Mouse (Mus musculus): ENCODE data around the gene B230217C12Rik. TPM values are rescaled to one million over a fixed set of nuclear protein-coding genes. Genes with fewer than 3 reads are reported as not detected.

Gene B230217C12Rik
- polyA plus RNA-seq, 1 experiment from 2014 or later: 5.5 TPM

GRCm38 (mm10) chr11:97842001-97842400, 1.4 kb downstream of the B230217C12Rik start:
- Histone ChIP-seq H3K4me2 (ENCODE audit: low read length) (peak overlapping the region; percentile 74; the same call in 1 of the 2 replicates), H3K27me3 (ENCODE audit: control insufficient read depth, insufficient read depth, low read length) (no peaks in the 10 kb centered on the region), H3K4me3 (ENCODE audit: control insufficient read depth in 1 of 2, insufficient read depth in 1 of 2, low read depth in 1 of 2, low read length in 2 of 2) (no peak overlapping the region), H3K9me3 (ENCODE audit: control insufficient read depth, low read length) (no peaks in the 10 kb centered on the region), H3K4me1 (ENCODE audit: control insufficient read depth in 2 of 2, insufficient read depth in 2 of 2, low read length in 2 of 2) (peaks cover 0 to 9% of the 10 kb centered on the region in 2 experiments; a peak in 2 of 4 replicates), H3K9ac (ENCODE audit: low read length) (no peak overlapping the region), H3K36me3 (ENCODE audit: control insufficient read depth, insufficient read depth, low read length) (peaks cover 15% of the 10 kb centered on the region; the same call in 1 of the 2 replicates), H3K27ac (replicated peaks in 1 of 2; ENCODE audit: control insufficient read depth in 1 of 2, insufficient read depth in 1 of 2, low read depth in 2 of 2, low read length in 2 of 2) (no peak overlapping the region)
- ATAC-seq (ENCODE audit: insufficient number of reproducible peaks, insufficient read depth, low FRiP score, low read depth): no peak
- WGBS: 68% methylated on average over 4 of the region's 4 CpGs

DNA sequence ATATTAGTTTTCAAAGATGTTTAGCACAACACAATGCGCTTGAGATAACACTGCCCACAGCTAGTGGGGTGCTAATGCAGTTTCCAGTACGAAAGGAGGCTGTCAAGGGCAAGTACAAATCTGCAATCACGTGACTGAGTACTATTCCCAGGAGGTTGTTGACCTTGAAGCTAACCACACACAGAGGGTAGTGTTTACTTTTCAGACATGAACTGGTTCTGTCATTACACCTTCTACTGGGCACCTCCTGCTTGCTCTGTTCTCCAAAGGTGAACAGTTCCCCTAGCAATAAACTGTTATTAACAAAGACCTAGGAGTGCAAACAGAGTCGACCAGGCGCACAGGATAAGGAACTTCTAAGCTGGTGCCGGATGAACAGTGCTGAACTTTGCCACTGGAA, 9.8 kb downstream of the B230217C12Rik start:
- H3K4me3 ChIP-seq (ENCODE audit: control insufficient read depth in 1 of 2, insufficient read depth in 1 of 2, low read depth in 1 of 2, low read length in 2 of 2): no peak overlapping the region
- 45% methylated on average over 6 of the region's 6 CpGs for WGBS
- H3K4me2 ChIP-seq (ENCODE audit: low read length): no peak overlapping the region
- H3K36me3 ChIP-seq (ENCODE audit: control insufficient read depth, insufficient read depth, low read length): no peaks in the 10 kb centered on the region
- ATAC-seq (ENCODE audit: insufficient number of reproducible peaks, insufficient read depth, low FRiP score, low read depth): no peak
- peak overlapping the region; percentile 48 to 81 for H3K27ac ChIP-seq (replicated peaks in 1 of 2; ENCODE audit: control insufficient read depth in 1 of 2, insufficient read depth in 1 of 2, low read depth in 2 of 2, low read length in 2 of 2)
- H3K27me3 ChIP-seq (ENCODE audit: control insufficient read depth, insufficient read depth, low read length): no peaks in the 10 kb centered on the region
- H3K4me1 ChIP-seq (ENCODE audit: control insufficient read depth in 2 of 2, insufficient read depth in 2 of 2, low read length in 2 of 2): peaks cover 3% of the 10 kb centered on the region in 2 experiments; a peak in 1 of 4 replicates
- H3K9ac ChIP-seq (ENCODE audit: low read length): no peak overlapping the region
- no peaks in the 10 kb centered on the region for H3K9me3 ChIP-seq (ENCODE audit: control insufficient read depth, low read length)

DNA sequence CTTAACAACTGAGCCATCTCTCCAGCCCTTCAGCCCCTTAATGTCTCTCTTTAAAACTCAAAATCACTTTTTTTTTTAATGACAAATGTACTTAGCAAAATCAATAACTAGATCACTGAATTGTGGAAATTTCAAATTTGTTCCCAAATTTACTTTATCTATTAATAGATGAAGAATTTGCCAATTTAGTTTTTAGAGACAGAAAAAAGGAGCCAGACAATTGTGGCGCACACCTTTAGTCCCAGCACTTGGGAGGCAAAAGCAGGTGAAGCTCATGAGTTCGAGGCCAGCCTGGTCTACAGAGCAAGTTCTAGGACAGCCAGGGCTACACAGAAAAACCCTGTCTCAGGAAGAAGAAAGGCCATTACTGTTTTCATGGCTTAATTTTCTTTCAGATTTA, 11.0 kb downstream of the B230217C12Rik start:
- Histone ChIP-seq H3K4me1 (ENCODE audit: control insufficient read depth in 2 of 2, insufficient read depth in 2 of 2, low read length in 2 of 2) (peaks cover 3% of the 10 kb centered on the region in 2 experiments; a peak in 1 of 4 replicates), H3K27me3 (ENCODE audit: control insufficient read depth, insufficient read depth, low read length) (no peaks in the 10 kb centered on the region), H3K27ac (replicated peaks in 1 of 2; ENCODE audit: control insufficient read depth in 1 of 2, insufficient read depth in 1 of 2, low read depth in 2 of 2, low read length in 2 of 2) (no peak overlapping the region), H3K36me3 (ENCODE audit: control insufficient read depth, insufficient read depth, low read length) (no peaks in the 10 kb centered on the region), H3K4me2 (ENCODE audit: low read length) (no peak overlapping the region), H3K9me3 (ENCODE audit: control insufficient read depth, low read length) (no peaks in the 10 kb centered on the region), H3K9ac (ENCODE audit: low read length) (no peak overlapping the region), H3K4me3 (ENCODE audit: control insufficient read depth in 1 of 2, insufficient read depth in 1 of 2, low read depth in 1 of 2, low read length in 2 of 2) (no peak overlapping the region)
- 90% methylated on average over 2 of the region's 2 CpGs for WGBS
- no peak for ATAC-seq (ENCODE audit: insufficient number of reproducible peaks, insufficient read depth, low FRiP score, low read depth)

DNA sequence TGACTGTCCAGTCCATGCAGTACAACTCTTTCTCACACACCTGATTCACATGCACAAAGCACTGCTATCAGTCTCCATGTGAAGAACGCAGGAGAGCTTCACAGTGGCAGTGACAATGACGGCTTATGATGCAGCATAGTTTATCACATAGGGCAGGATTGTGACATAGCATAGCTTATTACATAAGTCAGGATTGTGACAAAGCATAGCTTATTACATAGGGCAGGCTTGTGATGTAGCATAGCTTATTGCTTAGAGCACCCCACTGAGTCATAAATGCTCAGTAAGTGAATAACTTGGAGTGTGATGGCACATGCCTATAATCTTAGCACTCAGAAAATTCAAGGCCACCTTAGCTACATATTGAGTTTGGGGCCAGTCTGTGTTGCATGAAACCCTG, 14.9 kb downstream of the B230217C12Rik start:
- H3K4me1 ChIP-seq (ENCODE audit: control insufficient read depth in 2 of 2, insufficient read depth in 2 of 2, low read length in 2 of 2): peaks cover 2 to 3% of the 10 kb centered on the region in 2 experiments; a peak in 1 of 4 replicates
- no peak overlapping the region for H3K27ac ChIP-seq (replicated peaks in 1 of 2; ENCODE audit: control insufficient read depth in 1 of 2, insufficient read depth in 1 of 2, low read depth in 2 of 2, low read length in 2 of 2)
- 83% methylated on average over 2 of the region's 2 CpGs for whole genome bisulfite sequencing
- H3K4me2 ChIP-seq (ENCODE audit: low read length): no peak overlapping the region
- no peak overlapping the region for H3K9ac ChIP-seq (ENCODE audit: low read length)
- ATAC-seq (ENCODE audit: insufficient number of reproducible peaks, insufficient read depth, low FRiP score, low read depth): no peak
- no peaks in the 10 kb centered on the region for H3K9me3 ChIP-seq (ENCODE audit: control insufficient read depth, low read length)
- H3K36me3 ChIP-seq (ENCODE audit: control insufficient read depth, insufficient read depth, low read length): no peaks in the 10 kb centered on the region
- H3K4me3 ChIP-seq (ENCODE audit: control insufficient read depth in 1 of 2, insufficient read depth in 1 of 2, low read depth in 1 of 2, low read length in 2 of 2): no peak overlapping the region
- no peaks in the 10 kb centered on the region for H3K27me3 ChIP-seq (ENCODE audit: control insufficient read depth, insufficient read depth, low read length)

- no peak overlapping the region for H3K4me2 ChIP-seq (ENCODE audit: low read length)
- H3K9ac ChIP-seq (ENCODE audit: low read length): no peak overlapping the region
- no peaks in the 10 kb centered on the region for H3K4me1 ChIP-seq (ENCODE audit: control insufficient read depth in 2 of 2, insufficient read depth in 2 of 2, low read length in 2 of 2)
- no peaks in the 10 kb centered on the region for H3K9me3 ChIP-seq (ENCODE audit: control insufficient read depth, low read length)
- no peaks in the 10 kb centered on the region for H3K27me3 ChIP-seq (ENCODE audit: control insufficient read depth, insufficient read depth, low read length)
- WGBS: 67% methylated on average over 2 of the region's 2 CpGs
- ATAC-seq (ENCODE audit: insufficient number of reproducible peaks, insufficient read depth, low FRiP score, low read depth): no peak
- no peak overlapping the region for H3K27ac ChIP-seq (replicated peaks in 1 of 2; ENCODE audit: control insufficient read depth in 1 of 2, insufficient read depth in 1 of 2, low read depth in 2 of 2, low read length in 2 of 2)
- H3K4me3 ChIP-seq (ENCODE audit: control insufficient read depth in 1 of 2, insufficient read depth in 1 of 2, low read depth in 1 of 2, low read length in 2 of 2): no peak overlapping the region
- no peaks in the 10 kb centered on the region for H3K36me3 ChIP-seq (ENCODE audit: control insufficient read depth, insufficient read depth, low read length)
These were observed 21.6 kb downstream of the B230217C12Rik start for GRCm38 (mm10) chr11:97862148-97862547.

- H3K27me3 ChIP-seq (ENCODE audit: control insufficient read depth, insufficient read depth, low read length): no peaks in the 10 kb centered on the region
- H3K4me2 ChIP-seq (ENCODE audit: low read length): no peak overlapping the region
- H3K9me3 ChIP-seq (ENCODE audit: control insufficient read depth, low read length): no peaks in the 10 kb centered on the region
- no peak overlapping the region for H3K9ac ChIP-seq (ENCODE audit: low read length)
- H3K36me3 ChIP-seq (ENCODE audit: control insufficient read depth, insufficient read depth, low read length): no peaks in the 10 kb centered on the region
- H3K27ac ChIP-seq (replicated peaks in 1 of 2; ENCODE audit: control insufficient read depth in 1 of 2, insufficient read depth in 1 of 2, low read depth in 2 of 2, low read length in 2 of 2): no peak overlapping the region
- no peak overlapping the region for H3K4me3 ChIP-seq (ENCODE audit: control insufficient read depth in 1 of 2, insufficient read depth in 1 of 2, low read depth in 1 of 2, low read length in 2 of 2)
- no peak for ATAC-seq (ENCODE audit: insufficient number of reproducible peaks, insufficient read depth, low FRiP score, low read depth)
- 83% methylated on average over 5 of the region's 5 CpGs for WGBS
- no peaks in the 10 kb centered on the region for H3K4me1 ChIP-seq (ENCODE audit: control insufficient read depth in 2 of 2, insufficient read depth in 2 of 2, low read length in 2 of 2)
These were observed 24.8 kb downstream of the B230217C12Rik start for GRCm38 (mm10) chr11:97865421-97865820.

- Histone ChIP-seq H3K36me3 (ENCODE audit: control insufficient read depth, insufficient read depth, low read length) (no peaks in the 10 kb centered on the region), H3K9ac (ENCODE audit: low read length) (no peak overlapping the region), H3K9me3 (ENCODE audit: control insufficient read depth, low read length) (no peaks in the 10 kb centered on the region), H3K27me3 (ENCODE audit: control insufficient read depth, insufficient read depth, low read length) (no peaks in the 10 kb centered on the region), H3K4me3 (ENCODE audit: control insufficient read depth in 1 of 2, insufficient read depth in 1 of 2, low read depth in 1 of 2, low read length in 2 of 2) (no peak overlapping the region), H3K4me2 (ENCODE audit: low read length) (no peak overlapping the region), H3K4me1 (ENCODE audit: control insufficient read depth in 2 of 2, insufficient read depth in 2 of 2, low read length in 2 of 2) (no peaks in the 10 kb centered on the region), H3K27ac (replicated peaks in 1 of 2; ENCODE audit: control insufficient read depth in 1 of 2, insufficient read depth in 1 of 2, low read depth in 2 of 2, low read length in 2 of 2) (no peak overlapping the region)
- 90% methylated on average over 3 of the region's 3 CpGs for WGBS
- ATAC-seq (ENCODE audit: insufficient number of reproducible peaks, insufficient read depth, low FRiP score, low read depth): no peak
These were observed 25.7 kb downstream of the B230217C12Rik start for GRCm38 (mm10) chr11:97866091-97866888.
